Mouse (Mus musculus) monocyte, adult 2 months (primary cell): ENCODE results near the gene Fam229a.
"Not testable (repeated sequence)": the region's sequence is repeated elsewhere in the genome, so short reads cannot be mapped to it uniquely, and the experiment has no call there.

Experiments used
- DNase-seq, 2 experiments: peaks; one replicate each; pipeline ENCODE4 v3.0.0; 2022; ENCODE audit warnings: low spot score in 2 of 2, low read depth in 1 of 2

The Fam229a gene

GRCm38 (mm10) chr4:129490972-129491880, at the start of gene Fam229a, which contains the start of gene Tssk3:
Gene Fam229a, plus strand, starts transcription at chr4:129491190.
Gene Tssk3, minus strand, starts transcription at chr4:129491022.
- DNase-seq = no peak

GRCm38 (mm10) chr4:129447360-129447759, 43.6 kb upstream of the Fam229a start:
- DNase-seq = no peak

GRCm38 (mm10) chr4:129447778-129448563, 43.0 kb upstream of the Fam229a start:
- DNase-seq = no peak

- DNase-seq = no peak
Observed at GRCm38 (mm10) chr4:129448713-129449112, 42.3 kb upstream of the Fam229a start.

GRCm38 (mm10) chr4:129450851-129451250, 40.1 kb upstream of the Fam229a start:
- DNase-seq = no peak

- no peak for DNase-seq
Observed at GRCm38 (mm10) chr4:129451471-129452169, 39.4 kb upstream of the Fam229a start.

GRCm38 (mm10) chr4:129455265-129455664, 35.7 kb upstream of the Fam229a start:
- peak; percentile 16 to 26 for DNase-seq

GRCm38 (mm10) chr4:129456126-129456525, 34.9 kb upstream of the Fam229a start:
- DNase-seq = no peak

- DNase-seq = not testable (repeated sequence)
Observed at GRCm38 (mm10) chr4:129457311-129457710, 33.7 kb upstream of the Fam229a start.

- DNase-seq = no peak
Observed at GRCm38 (mm10) chr4:129459726-129460125, 31.3 kb upstream of the Fam229a start.

- no peak for DNase-seq
Observed at GRCm38 (mm10) chr4:129460827-129461182, 30.2 kb upstream of the Fam229a start.

GRCm38 (mm10) chr4:129461183-129461960, 29.6 kb upstream of the Fam229a start, which contains the start of gene Bsdc1:
Gene Bsdc1, plus strand, starts transcription at chr4:129461581.
- DNase-seq = peak; percentile 99

- DNase-seq = no peak
Observed at GRCm38 (mm10) chr4:129462118-129462517, 28.9 kb upstream of the Fam229a start.

- no peak for DNase-seq
Observed at GRCm38 (mm10) chr4:129463097-129464059, 27.6 kb upstream of the Fam229a start.

GRCm38 (mm10) chr4:129464286-129464815, 26.6 kb upstream of the Fam229a start:
- no peak for DNase-seq

GRCm38 (mm10) chr4:129476047-129476446, 14.9 kb upstream of the Fam229a start:
- no peak for DNase-seq

GRCm38 (mm10) chr4:129479863-129480262, 11.1 kb upstream of the Fam229a start:
- DNase-seq = no peak

- DNase-seq = no peak
Observed at GRCm38 (mm10) chr4:129481090-129481489, 9.9 kb upstream of the Fam229a start.

- no peak for DNase-seq
Observed at GRCm38 (mm10) chr4:129494681-129495080, 3.7 kb downstream of the Fam229a start.
